Mouse (Mus musculus) large intestine, adult 2 months (tissue): ENCODE measurements around the gene Bax. TPM values are rescaled to one million over a fixed set of nuclear protein-coding genes. Genes with fewer than 3 reads are reported as not detected.
"Not testable (repeated sequence)": the region's sequence is repeated elsewhere in the genome, so short reads cannot be mapped to it uniquely, and the experiment has no call there.

Experiments used
- DNase-seq: peaks from one replicate; pipeline ENCODE4 v3.0.0-alpha.2; 2012; ENCODE audit warnings: low read depth, low spot score
- WGBS: fragments of 180-500 bp; shearing (Covaris S2); methylation state at CpG from one replicate; pipeline ENCODE4 v1.1.7; 2018; 5-methylcytosine and 5-hydroxymethylcytosine counted together
- polyA plus RNA-seq: library from polyadenylated mRNA; depleted of rRNA; stranded (reverse); fragments of >200 nt; gene quantifications from 2 replicates; pipeline ENCODE4 v1.2.3, GENCODE M21; 2012

Bax gene
- polyA plus RNA-seq, 1 experiment = 106 TPM

DNA sequence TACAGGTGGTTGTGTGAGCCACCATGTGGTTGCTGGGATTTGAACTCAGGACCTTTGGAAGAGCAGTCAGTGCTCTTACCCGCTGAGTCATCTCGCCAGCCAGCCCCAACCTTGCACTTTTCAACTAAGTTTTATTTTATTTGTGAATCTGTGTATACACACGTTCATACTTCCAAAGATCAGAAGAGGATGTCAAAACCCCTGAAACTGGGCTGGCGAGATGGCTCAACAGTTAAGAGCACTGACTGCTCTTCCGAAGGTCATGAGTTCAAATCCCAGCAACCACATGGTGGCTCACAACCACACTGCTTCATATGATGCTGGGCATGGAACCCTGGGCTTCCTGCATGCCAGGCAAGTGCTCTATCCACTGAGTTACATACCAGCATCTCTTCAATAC is 18.3 kb upstream of the Bax start:
- 89% methylated on average over 5 of the region's 5 CpGs for WGBS
- not testable (repeated sequence) for DNase-seq

DNA sequence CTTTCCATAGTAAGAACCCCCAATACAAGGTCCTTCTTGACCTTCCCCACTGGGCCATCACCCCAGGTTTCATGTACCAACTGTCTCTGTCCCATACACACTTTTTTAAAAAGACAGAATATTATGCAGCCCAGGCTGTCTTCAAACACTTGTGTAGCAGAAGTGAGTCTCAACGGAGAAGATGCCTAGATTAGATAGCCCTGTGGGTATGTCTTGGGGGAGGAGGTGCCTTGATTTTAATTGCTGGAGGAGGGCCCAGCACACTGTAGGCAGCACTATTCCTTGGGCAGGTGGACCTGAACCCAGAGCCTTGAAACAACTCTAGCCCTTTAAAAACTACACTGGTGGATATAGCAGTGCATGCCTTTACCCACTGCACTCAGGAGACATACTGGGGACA is 15.5 kb upstream of the Bax start:
- no peak for DNase-seq
- 90% methylated on average over 1 of the region's 1 CpGs for WGBS

GRCm38 (mm10) chr7:45481374-45481927 is 14.8 kb upstream of the Bax start, which contains the start of gene Tulp2:
Gene Tulp2 (plus strand): TSS chr7:45481877.
- 54% methylated on average over 15 of the region's 15 CpGs for WGBS
- DNase-seq = no peak

GRCm38 (mm10) chr7:45480310-45480709 is 13.6 kb upstream of the Bax start:
- WGBS = 74% methylated on average over 4 of the region's 4 CpGs
- not testable (repeated sequence) for DNase-seq

DNA sequence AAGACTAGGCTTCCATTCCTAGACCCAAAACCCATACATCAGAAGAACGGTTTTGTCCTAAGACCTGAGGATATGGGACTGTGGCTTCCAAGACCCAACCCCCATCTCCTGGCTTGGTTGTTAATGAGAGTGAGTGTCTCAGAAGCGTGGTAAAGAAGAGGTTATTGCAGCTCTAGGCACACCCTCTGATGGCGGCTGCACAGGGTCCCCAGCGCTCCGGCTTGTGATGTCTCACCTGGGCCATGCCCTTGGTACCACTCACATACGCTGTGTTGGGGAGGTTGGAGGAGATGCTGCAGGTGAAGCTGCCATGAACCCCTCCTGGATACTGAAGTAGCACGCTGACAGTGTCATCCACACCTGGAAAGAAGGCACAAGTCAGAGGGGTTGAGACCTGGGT is 12.1 kb upstream of the Bax start:
- DNase-seq = no peak
- WGBS = 94% methylated on average over 7 of the region's 7 CpGs

GRCm38 (mm10) chr7:45477003-45477402 is 10.3 kb upstream of the Bax start:
- WGBS = 1% methylated on average over 3 of the region's 3 CpGs
- no peak for DNase-seq

DNA sequence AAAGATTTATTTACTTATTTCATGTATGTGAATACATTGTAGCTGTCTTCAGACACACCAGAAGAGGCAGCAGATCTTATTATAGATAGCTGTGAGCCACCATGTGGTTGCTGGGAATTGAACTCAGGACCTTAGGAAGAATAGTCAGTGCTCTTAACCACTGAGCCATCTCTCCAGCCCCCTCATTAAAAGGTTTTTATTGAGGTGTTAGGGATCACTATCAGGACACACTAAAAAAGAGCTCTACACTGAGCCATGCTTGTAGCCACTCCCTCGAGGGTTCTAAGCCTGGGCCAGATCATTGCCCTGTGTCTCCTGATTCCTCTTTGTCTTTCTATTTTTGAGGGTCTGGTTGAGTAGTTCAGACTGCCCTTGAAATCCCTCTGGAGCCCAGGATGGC is 9.8 kb upstream of the Bax start:
- DNase-seq = no peak
- WGBS = 29% methylated on average over 1 of the region's 1 CpGs

GRCm38 (mm10) chr7:45475291-45475969 is 8.7 kb upstream of the Bax start:
- no peak for DNase-seq
- WGBS = 54% methylated on average over 16 of the region's 16 CpGs

GRCm38 (mm10) chr7:45470869-45471268 is 4.2 kb upstream of the Bax start:
- 5% methylated on average over 3 of the region's 3 CpGs for WGBS
- DNase-seq = no peak

DNA sequence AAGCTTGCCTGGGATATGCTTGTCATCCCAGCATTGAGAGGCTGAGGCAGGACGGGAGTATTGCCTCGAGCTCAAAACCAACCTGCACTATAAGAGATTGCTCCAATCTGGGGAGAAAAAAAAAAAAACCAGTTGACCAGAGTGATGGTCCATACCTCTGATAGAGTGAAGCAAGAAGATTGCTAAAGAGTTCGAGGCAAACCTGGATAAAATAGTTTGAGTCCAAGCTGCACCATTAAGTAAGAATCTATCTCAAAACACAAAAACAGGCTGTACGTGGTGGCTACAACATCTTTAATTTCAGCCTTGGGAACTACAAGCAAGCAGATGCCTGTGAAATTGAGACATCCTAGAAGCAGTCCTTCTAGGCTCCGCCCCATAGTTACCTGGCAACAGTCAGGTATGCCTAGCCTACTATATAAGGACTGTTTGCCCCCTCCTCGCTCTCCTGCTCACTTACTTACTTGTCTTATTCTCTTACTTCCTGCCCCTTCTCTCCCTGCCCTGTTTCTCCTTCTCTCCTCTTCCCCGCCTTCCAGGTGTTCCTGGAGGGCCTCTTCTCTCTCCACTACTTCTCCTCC is 482 bp upstream of the Bax start:
- 31% methylated on average over 7 of the region's 7 CpGs for WGBS
- no peak for DNase-seq

DNA sequence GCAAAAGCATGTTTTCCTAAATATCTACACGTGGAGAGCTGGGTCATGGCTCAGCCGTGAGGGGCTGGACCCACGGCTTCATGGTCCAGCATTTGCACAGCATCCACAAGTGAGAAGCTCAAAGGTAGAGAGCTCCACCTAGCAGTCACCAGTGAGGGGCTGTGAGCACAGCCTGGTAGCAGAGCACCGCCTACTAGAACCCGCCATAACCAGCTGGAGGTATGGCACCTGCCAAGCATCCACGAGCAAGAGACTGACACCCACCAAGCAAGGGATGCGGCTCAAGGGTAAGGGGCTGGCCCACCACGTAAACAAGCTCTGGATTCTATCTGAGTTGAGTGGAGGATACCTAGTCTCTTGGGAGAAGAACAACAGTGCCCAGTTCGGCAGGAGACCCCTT is 1.1 kb downstream of the Bax start:
- DNase-seq = no peak

DNA sequence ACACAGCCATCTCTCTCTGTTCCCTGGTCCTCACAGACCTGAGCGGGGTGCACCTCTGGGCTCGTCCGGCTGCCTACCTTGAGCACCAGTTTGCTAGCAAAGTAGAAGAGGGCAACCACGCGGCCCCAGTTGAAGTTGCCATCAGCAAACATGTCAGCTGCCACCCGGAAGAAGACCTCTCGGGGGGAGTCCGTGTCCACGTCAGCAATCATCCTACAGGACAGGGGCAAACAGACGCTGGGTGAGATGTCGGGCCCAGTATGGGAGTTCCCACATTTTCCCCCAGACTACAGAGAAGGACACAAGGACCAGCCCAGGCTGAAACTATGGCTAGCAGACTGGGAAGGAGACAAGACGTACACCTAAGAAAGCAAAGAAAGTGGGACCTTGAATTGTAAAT is 1.6 kb downstream of the Bax start:
- DNase-seq = no peak
- WGBS = 95% methylated on average over 12 of the region's 12 CpGs

More for the DNA sequence above, 1.1 kb downstream of the Bax start:
- 56% methylated on average over 9 of the region's 9 CpGs for WGBS

- DNase-seq = no peak
- WGBS = 79% methylated on average over 7 of the region's 7 CpGs
Observed at GRCm38 (mm10) chr7:45463987-45464778, 2.5 kb downstream of the Bax start.

GRCm38 (mm10) chr7:45462868-45463267 is 3.8 kb downstream of the Bax start:
- WGBS = 74% methylated on average over 4 of the region's 4 CpGs
- not testable (repeated sequence) for DNase-seq

DNA sequence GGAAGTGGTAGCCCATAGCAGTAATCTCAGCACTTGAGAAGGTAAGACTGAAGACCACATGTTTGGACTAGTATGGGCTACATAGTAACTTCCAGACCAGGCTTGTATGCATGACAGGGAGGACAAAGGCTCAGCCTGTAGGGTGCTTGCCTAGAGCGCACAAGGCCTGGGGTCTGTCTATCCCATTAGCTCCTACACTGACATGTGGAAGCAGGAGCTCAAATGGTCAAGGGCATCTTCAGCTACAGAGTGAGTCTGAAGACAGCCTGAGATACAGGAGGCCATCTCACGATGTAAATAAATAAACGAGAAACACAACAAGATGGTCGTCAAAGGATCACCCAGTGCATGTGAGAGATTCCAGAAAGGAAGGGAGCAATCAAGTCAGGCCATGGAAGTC is 4.4 kb downstream of the Bax start:
- no peak for DNase-seq
- 84% methylated on average over 4 of the region's 4 CpGs for WGBS

- WGBS = 85% methylated on average over 4 of the region's 4 CpGs
- DNase-seq = no peak
Observed at GRCm38 (mm10) chr7:45461781-45462180, 4.9 kb downstream of the Bax start.

- 53% methylated on average over 5 of the region's 5 CpGs for WGBS
- DNase-seq = no peak
Observed at GRCm38 (mm10) chr7:45461326-45461725, 5.4 kb downstream of the Bax start.

GRCm38 (mm10) chr7:45460860-45461314 is 5.8 kb downstream of the Bax start:
- WGBS = 6% methylated on average over 13 of the region's 13 CpGs
- no peak for DNase-seq

GRCm38 (mm10) chr7:45460377-45460776 is 6.3 kb downstream of the Bax start:
- no peak for DNase-seq
- 32% methylated on average over 7 of the region's 7 CpGs for WGBS

DNA sequence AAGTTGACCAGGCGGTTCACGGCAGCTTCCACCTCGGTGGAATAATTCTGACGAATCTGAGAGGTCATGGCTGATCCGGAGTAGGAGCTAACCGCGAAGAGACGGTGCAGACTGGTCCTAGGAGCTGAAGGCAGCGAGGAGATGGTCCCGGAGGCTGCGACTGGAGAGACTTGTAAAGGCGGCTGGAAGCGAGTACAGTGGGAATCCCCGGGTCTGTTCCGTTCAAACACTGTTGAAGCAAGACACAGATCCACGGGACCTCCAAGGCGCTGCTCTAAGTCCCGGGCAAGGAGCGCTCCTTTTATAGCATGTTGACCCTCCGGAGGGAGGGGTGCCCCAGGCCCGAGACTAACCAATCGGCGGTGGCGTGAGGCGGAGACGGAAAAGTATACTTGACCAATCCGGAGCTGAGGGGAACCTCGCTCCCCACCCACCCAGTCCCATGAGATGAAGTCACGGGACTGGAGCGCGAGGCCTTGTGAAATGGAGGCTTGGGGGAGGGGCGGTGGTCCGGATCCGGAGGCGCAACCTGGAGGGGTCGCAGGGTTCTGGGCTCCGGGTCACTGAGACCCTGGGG is 7.0 kb downstream of the Bax start, which contains the start of gene Ftl1:
Gene Ftl1 (minus strand): TSS at position 321 of the 577 bp plus-strand sequence.
- DNase-seq = not testable (repeated sequence)

More for the DNA sequence above, 7.0 kb downstream of the Bax start, which contains the start of gene Ftl1:
- under 1% methylated on average over 36 of the region's 37 CpGs for WGBS
